Mouse (Mus musculus) midbrain, postnatal 0 days (tissue): ENCODE results near the gene Sgtb. TPM values are rescaled to one million over a fixed set of nuclear protein-coding genes. Genes with fewer than 3 reads are reported as not detected.

Experiments used
- ATAC-seq: fragments of 200-750 bp; cut with Nextera tagmentation; 2 replicates; pipeline ENCODE4 v1.8.0; 2017; ENCODE audit warnings: moderate number of reproducible peaks, mild to moderate bottlenecking, moderate TSS enrichment, moderate library complexity; ENCODE audit not compliant: low FRiP score
- DNase-seq: peaks from one replicate; pipeline ENCODE4 v3.0.0-alpha.2; 2015; ENCODE audit warnings: low spot score
- H3K27ac ChIP-seq: fragments of 300-500 bp; sonication (generic); 2 replicates; pipeline ENCODE4 v1.5.1; 2014; ENCODE audit warnings: low read depth, mild to moderate bottlenecking, low read length, mixed read lengths
- H3K27me3 ChIP-seq: fragments of 300-500 bp; sonication (generic); 2 replicates; pipeline ENCODE4 v1.6.1; 2014; ENCODE audit warnings: low read length, control low read depth, mixed read lengths; ENCODE audit not compliant: insufficient read depth
- H3K36me3 ChIP-seq: fragments of 300-500 bp; sonication (generic); 2 replicates; pipeline ENCODE4 v1.6.1; 2014; ENCODE audit warnings: low read length, control low read depth, mixed read lengths; ENCODE audit not compliant: insufficient read depth
- H3K4me1 ChIP-seq: fragments of 300-500 bp; sonication (generic); 2 replicates; pipeline ENCODE4 v1.6.1; 2014; ENCODE audit warnings: mild to moderate bottlenecking, control low read depth, antibody characterized with exemption, low read length, mixed read lengths; ENCODE audit not compliant: insufficient read depth
- H3K4me2 ChIP-seq: fragments of 300-500 bp; sonication (generic); 2 replicates; pipeline ENCODE4 v1.6.1; 2014; ENCODE audit warnings: low read depth, mild to moderate bottlenecking, low read length, mixed read lengths; ENCODE audit not compliant: poor library complexity, severe bottlenecking
- H3K4me3 ChIP-seq: fragments of 300-500 bp; sonication (generic); 2 replicates; pipeline ENCODE4 v1.5.1; 2014; ENCODE audit warnings: low read depth, mild to moderate bottlenecking, low read length, moderate library complexity
- H3K9ac ChIP-seq: fragments of 300-500 bp; sonication (generic); replicated peaks from 2 replicates; pipeline ENCODE4 v1.6.1; 2014; ENCODE audit warnings: mild to moderate bottlenecking, low read length, moderate library complexity, mixed read lengths; ENCODE audit not compliant: poor library complexity, severe bottlenecking
- H3K9me3 ChIP-seq: fragments of 300-500 bp; sonication (generic); 2 replicates; pipeline ENCODE4 v1.6.1; 2016; ENCODE audit warnings: low read length, control low read depth
- CTCF ChIP-seq: IDR thresholded peaks from 2 replicates; pipeline ENCODE4 v1.5.1; 2016; ENCODE audit warnings: antibody characterized with exemption, mild to moderate bottlenecking
- WGBS: fragments of 180-500 bp; shearing (Covaris S2); extraction: QIAGEN DNeasy Blood & Tissue Kit; methylation state at CpG from one replicate; pipeline ENCODE4 v1.1.7; 2014; 5-methylcytosine and 5-hydroxymethylcytosine counted together
- polyA plus RNA-seq: library from polyadenylated mRNA; unstranded; fragments of >200 nt; fragmentation: Nextera tagmentation; extraction: Ambion mirVana; gene quantifications from 2 replicates; pipeline ENCODE4 v1.2.1, GENCODE M21; 2015
- total RNA-seq: library from RNA; depleted of rRNA; stranded (reverse); fragments of >200 nt; gene quantifications from 2 replicates; pipeline ENCODE4 v1.2.3, GENCODE M21; 2014

The Sgtb gene
- total and polyA plus RNA-seq, 2 experiments from 2014 or later, result 19.8 to 33.0 TPM

- no peak for DNase-seq
- Histone ChIP-seq H3K27ac (no peak overlapping the region), H3K4me1 (no peaks in the 10 kb centered on the region), H3K4me3 (no peak overlapping the region), H3K4me2 (no peak overlapping the region), H3K27me3 (no peaks in the 10 kb centered on the region), H3K36me3 (peaks cover 11% of the 10 kb centered on the region; the same call in 1 of the 2 replicates), H3K9ac (no peak overlapping the region), H3K9me3 (no peaks in the 10 kb centered on the region)
- TF ChIP-seq CTCF, result no peak
- no peak for ATAC-seq
- 97% methylated on average over 7 of the region's 7 CpGs for WGBS
Observed at GRCm38 (mm10) chr13:104097190-104097589, 12.4 kb upstream of the Sgtb start.

GRCm38 (mm10) chr13:104100416-104100815 is 9.1 kb upstream of the Sgtb start:
- Histone ChIP-seq H3K4me3 (no peak overlapping the region), H3K4me2 (no peak overlapping the region), H3K9me3 (0 out of 2 replicates have a peak, but pooled peaks cover 3% of the 10 kb centered on the region), H3K4me1 (no peaks in the 10 kb centered on the region), H3K27me3 (no peaks in the 10 kb centered on the region), H3K27ac (no peak overlapping the region), H3K36me3 (no peaks in the 10 kb centered on the region), H3K9ac (no peak overlapping the region)
- ATAC-seq (no peak), DNase-seq (no peak)
- TF ChIP-seq CTCF, result no peak; the same call in 1 of the 2 replicates
- 92% methylated on average over 4 of the region's 4 CpGs for WGBS

GRCm38 (mm10) chr13:104101606-104102235 is 7.8 kb upstream of the Sgtb start:
- H3K9ac ChIP-seq, result no peak overlapping the region

GRCm38 (mm10) chr13:104108651-104109287 is 772 bp upstream of the Sgtb start:
- no peak for TF ChIP-seq CTCF
- ATAC-seq (peak; percentile 12; the same call in 1 of the 2 replicates), DNase-seq (peak; percentile 46)
- peaks cover 9% of the 10 kb centered on the region; the same call in 1 of the 2 replicates for H3K4me1 ChIP-seq
- H3K9ac ChIP-seq, result peak overlapping the region; percentile 97
- no peaks in the 10 kb centered on the region for H3K27me3 ChIP-seq
- 0 out of 2 replicates have a peak, but pooled peaks cover 3% of the 10 kb centered on the region for H3K9me3 ChIP-seq
- H3K4me2 ChIP-seq, result peak overlapping the region; percentile 86
- H3K27ac ChIP-seq, result peak overlapping the region; percentile 93
- no peaks in the 10 kb centered on the region for H3K36me3 ChIP-seq
- whole genome bisulfite sequencing, result under 1% methylated on average over 24 of the region's 24 CpGs
- peak overlapping the region; percentile 88 for H3K4me3 ChIP-seq

More at GRCm38 (mm10) chr13:104101606-104102235, 7.8 kb upstream of the Sgtb start:
- H3K27me3 ChIP-seq, result no peaks in the 10 kb centered on the region
- 86% methylated on average over 5 of the region's 5 CpGs for WGBS
- no peak overlapping the region for H3K27ac ChIP-seq
- no peaks in the 10 kb centered on the region for H3K36me3 ChIP-seq
- H3K4me2 ChIP-seq, result no peak overlapping the region
- DNase-seq (no peak), ATAC-seq (no peak)
- 0 out of 2 replicates have a peak, but pooled peaks cover 3% of the 10 kb centered on the region for H3K9me3 ChIP-seq
- no peak for TF ChIP-seq CTCF
- H3K4me3 ChIP-seq, result no peak overlapping the region
- H3K4me1 ChIP-seq, result no peaks in the 10 kb centered on the region

GRCm38 (mm10) chr13:104109816-104110521 is 428 bp downstream of the Sgtb start:
- peak overlapping the region; percentile 97 for H3K9ac ChIP-seq
- no peak for TF ChIP-seq CTCF
- DNase-seq (peak; percentile 74), ATAC-seq (peak; percentile 86)
- H3K36me3 ChIP-seq, result 0 out of 2 replicates have a peak, but pooled peaks cover 2% of the 10 kb centered on the region
- H3K4me3 ChIP-seq, result peak overlapping the region; percentile 88
- H3K9me3 ChIP-seq, result no peaks in the 10 kb centered on the region
- WGBS, result under 1% methylated on average over 36 of the region's 38 CpGs
- H3K27me3 ChIP-seq, result no peaks in the 10 kb centered on the region
- peaks cover 9% of the 10 kb centered on the region; the same call in 1 of the 2 replicates for H3K4me1 ChIP-seq
- peak overlapping the region; percentile 86 for H3K4me2 ChIP-seq
- H3K27ac ChIP-seq, result peak overlapping the region; percentile 93
